In the genomic region with DNA sequence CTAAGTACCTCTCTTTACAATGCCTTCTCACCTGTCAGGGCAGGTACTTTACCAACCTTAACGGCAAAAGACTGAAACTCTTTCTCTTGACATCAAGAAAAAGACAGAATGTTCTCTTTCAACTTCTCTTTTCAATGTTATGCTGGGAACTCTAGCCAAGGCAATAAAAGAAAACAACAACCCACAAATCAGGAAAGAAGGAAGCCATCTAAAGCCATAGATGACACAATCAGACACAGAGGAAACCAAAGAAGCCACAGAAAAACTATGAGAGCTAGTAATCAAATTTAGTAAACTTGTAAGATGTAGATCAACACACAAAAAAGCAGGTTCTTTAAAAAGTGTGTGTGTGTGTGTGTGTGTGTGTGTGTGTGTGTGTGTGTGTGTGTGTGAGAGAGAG, we compare ENCODE assay signal across 18 mouse cellular contexts. TPM values are rescaled to one million over a fixed set of nuclear protein-coding genes. Genes with fewer than 3 reads are reported as not detected.
DNase-seq lines count a peak whose midpoint lies in the region; ATAC-seq lines count a peak whose summit lies in the region.
"Had no signal": no experiment of that assay in that cellular context is flagged by ENCODE, and none has a peak within 500 bp of the region (broad histone marks: within the 10 kb centered on the region; RNA-seq: fewer than 3 reads in every experiment).

No protein-coding gene starts in this region.

- peak; percentile 40 for ATAC-seq in CD4-positive, CD25-positive, alpha-beta regulatory T cell, adult 4 months
- ATAC-seq: activated CD4-positive, CD25-positive, alpha-beta regulatory T cell, adult 4 months; forebrain, embryonic 13.5 days; forebrain, embryonic 16.5 days; intestine, embryonic 15.5 days had no signal

- DNase-seq in A20 (ENCODE audit: low read depth, low spot score) = peak; percentile 29
- peak; percentile 34 for DNase-seq in induced T-regulatory cell, adult 2 months (ENCODE audit: low read depth)
- DNase-seq in spleen, postnatal 14 days (ENCODE audit: low spot score in 2 of 2) = no peak
- DNase-seq in gastrocnemius, postnatal 10 days = no peak
- no peak for DNase-seq in left cerebral cortex, adult 18-20 months (ENCODE audit: low spot score in 2 of 2)
- DNase-seq: adrenal gland, adult 8-10 months; adrenal gland, postnatal 25 days; B cell, adult 2 months; cerebellum, adult 11-12 months; cerebellum, adult 8-10 months; cerebellum, postnatal 10 days; cerebellum, postnatal 36 days; gastrocnemius, postnatal 14 days had no signal

RNA-seq across cellular contexts. Expression of a gene that starts 15.3 kb away (rescaled TPM):
- polyA plus RNA-seq in CD4-positive, CD25-positive, alpha-beta regulatory T cell, adult 4 months (2017; shearing (Covaris generic)) = 100 to 1,000 TPM in 1 of 2 experiments, 10 to 100 TPM in 1; 90.9 to 104 TPM
- 10 to 100 TPM in 1 of 2 experiments, 1 to 10 TPM in 1; 7.3 to 10.5 TPM for total RNA-seq in gastrocnemius, postnatal 10 days (2021)
- 10 to 100 TPM; 65.1 to 69.9 TPM for total RNA-seq in left cerebral cortex, adult 18-20 months (2021)

Comparison
In these comparisons a context has a peak if more than half of its experiments do, and no peak if none do; other contexts are left out.
1. DNase-seq: peak in A20 (single experiment) and induced T-regulatory cell, adult 2 months (single experiment); none in spleen, postnatal 14 days (0 of 2), gastrocnemius, postnatal 10 days (single experiment) and left cerebral cortex, adult 18-20 months (0 of 2).
2. RNA of a gene that starts 15.3 kb away (total RNA-seq): 65.1 to 69.9 TPM in left cerebral cortex, adult 18-20 months; 7.3 to 10.5 TPM in gastrocnemius, postnatal 10 days; every median in the first group is over 4 times any median in the second.